In the genomic region with DNA sequence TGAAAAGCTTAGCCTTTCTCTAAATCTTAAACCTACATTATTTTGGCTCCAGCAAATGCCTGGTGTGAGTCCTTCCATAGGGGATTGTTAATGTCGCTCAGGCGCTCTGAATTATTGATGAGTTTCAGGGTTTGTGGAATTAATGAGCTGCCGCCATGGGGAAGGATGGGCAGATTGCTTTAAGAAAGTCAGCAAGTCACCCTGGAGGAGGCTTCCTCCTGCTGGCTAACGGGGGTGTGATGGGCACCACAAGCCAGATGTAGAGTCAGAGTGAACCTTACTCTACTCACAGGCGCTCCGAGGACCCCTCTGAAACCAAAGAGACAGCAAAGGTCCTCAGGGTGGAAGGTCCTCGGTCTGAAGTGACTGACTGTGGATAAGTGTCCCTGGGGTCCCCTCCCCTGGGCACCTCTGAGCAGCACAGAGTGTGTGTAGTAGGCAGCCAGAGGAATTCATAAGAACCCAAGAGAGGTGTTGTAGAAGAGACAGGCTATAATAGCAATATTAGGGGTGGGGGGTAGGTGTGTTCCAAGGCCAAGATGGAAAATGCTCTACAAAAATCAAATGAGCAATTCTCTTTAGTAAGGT, we compare ENCODE assay signal across 18 mouse cellular contexts.
DNase-seq lines count a peak whose midpoint lies in the region; ATAC-seq and TF ChIP-seq lines count a peak whose summit lies in the region.
"Had no signal": no experiment of that assay in that cellular context is flagged by ENCODE, and none has a peak within 500 bp of the region (broad histone marks: within the 10 kb centered on the region; RNA-seq: fewer than 3 reads in every experiment).

No protein-coding gene starts in this region.

- H3K4me1 ChIP-seq in hindbrain, embryonic 10.5 days (replicated peaks) = peaks cover 32% of the 10 kb centered on the region
- H3K4me1 ChIP-seq in hindbrain, postnatal 0 days (ENCODE audit: insufficient read depth, low read length) = peaks cover 5% of the 10 kb centered on the region; the same call in 1 of the 2 replicates
- peaks cover 15% of the 10 kb centered on the region for H3K4me1 ChIP-seq in forebrain, embryonic 15.5 days
- peaks cover 20% of the 10 kb centered on the region for H3K4me1 ChIP-seq in midbrain, embryonic 12.5 days
- peaks cover 13% of the 10 kb centered on the region; the same call in 1 of the 2 replicates for H3K4me1 ChIP-seq in neural tube, embryonic 14.5 days (ENCODE audit: control insufficient read depth, insufficient read depth, low read length)

- ATAC-seq in hindbrain, postnatal 0 days = no peak
- no peak; the same call in 1 of the 2 replicates for ATAC-seq in forebrain, embryonic 15.5 days (replicated peaks)
- ATAC-seq in midbrain, embryonic 12.5 days (ENCODE audit: low FRiP score, low read depth) = peak; percentile 65
- ATAC-seq in neural tube, embryonic 14.5 days (ENCODE audit: low read depth) = peak; percentile 47
- ATAC-seq: liver, postnatal 0 days had no signal

- H3K9ac ChIP-seq in hindbrain, postnatal 0 days (replicated peaks; ENCODE audit: low read length) = no peak overlapping the region
- H3K9ac ChIP-seq in forebrain, embryonic 15.5 days (replicated peaks) = no peak overlapping the region
- H3K9ac ChIP-seq in midbrain, embryonic 12.5 days (replicated peaks) = no peak overlapping the region
- H3K9ac ChIP-seq in neural tube, embryonic 14.5 days (replicated peaks; ENCODE audit: low read depth, low read length) = no peak overlapping the region
- H3K9ac ChIP-seq: embryonic facial prominence, embryonic 15.5 days; limb, embryonic 15.5 days; liver, postnatal 0 days had no signal

- peaks cover 18% of the 10 kb centered on the region; the same call in 1 of the 2 replicates for H3K36me3 ChIP-seq in hindbrain, embryonic 10.5 days
- no peaks in the 10 kb centered on the region for H3K36me3 ChIP-seq in hindbrain, postnatal 0 days (ENCODE audit: insufficient read depth, low read length)
- H3K36me3 ChIP-seq in forebrain, embryonic 15.5 days = peaks cover 6% of the 10 kb centered on the region; the same call in 1 of the 2 replicates
- peaks cover 8% of the 10 kb centered on the region; the same call in 1 of the 2 replicates for H3K36me3 ChIP-seq in midbrain, embryonic 12.5 days
- H3K36me3 ChIP-seq in neural tube, embryonic 14.5 days (ENCODE audit: control insufficient read depth, insufficient read depth, low read length) = no peaks in the 10 kb centered on the region
- H3K36me3 ChIP-seq: embryonic facial prominence, embryonic 15.5 days; limb, embryonic 15.5 days had no signal

- no peak overlapping the region for H3K4me2 ChIP-seq in hindbrain, postnatal 0 days (ENCODE audit: low read depth, low read length)
- H3K4me2 ChIP-seq in forebrain, embryonic 15.5 days (replicated peaks) = no peak overlapping the region
- no peak overlapping the region; the same call in 1 of the 2 replicates for H3K4me2 ChIP-seq in midbrain, embryonic 12.5 days (replicated peaks)
- H3K4me2 ChIP-seq in neural tube, embryonic 14.5 days (ENCODE audit: low read depth, low read length) = no peak overlapping the region
- H3K4me2 ChIP-seq: embryonic facial prominence, embryonic 15.5 days; limb, embryonic 15.5 days had no signal

- no peaks in the 10 kb centered on the region for H3K27me3 ChIP-seq in hindbrain, embryonic 10.5 days (ENCODE audit: insufficient read depth, poor library complexity, severe bottlenecking)
- H3K27me3 ChIP-seq in hindbrain, postnatal 0 days (ENCODE audit: insufficient read depth, low read length) = no peaks in the 10 kb centered on the region
- no peaks in the 10 kb centered on the region for H3K27me3 ChIP-seq in forebrain, embryonic 15.5 days
- H3K27me3 ChIP-seq in midbrain, embryonic 12.5 days = no peaks in the 10 kb centered on the region
- H3K27me3 ChIP-seq in neural tube, embryonic 14.5 days (ENCODE audit: control insufficient read depth, insufficient read depth, low read length) = no peaks in the 10 kb centered on the region
- H3K27me3 ChIP-seq: embryonic facial prominence, embryonic 15.5 days; limb, embryonic 15.5 days had no signal

- no peak for TF ChIP-seq CTCF in hindbrain, postnatal 0 days (IDR thresholded peaks at IDR 0.05; ENCODE audit: low read depth)

- peak overlapping the region; percentile 72 for H3K27ac ChIP-seq in hindbrain, embryonic 10.5 days
- H3K27ac ChIP-seq in hindbrain, postnatal 0 days = no peak overlapping the region
- H3K27ac ChIP-seq in forebrain, embryonic 15.5 days (replicated peaks) = peak overlapping the region; percentile 42
- H3K27ac ChIP-seq in midbrain, embryonic 12.5 days (replicated peaks) = peak overlapping the region; percentile 54
- peak overlapping the region; percentile 8; the same call in 1 of the 2 replicates for H3K27ac ChIP-seq in neural tube, embryonic 14.5 days (ENCODE audit: low read depth, low read length)
- H3K27ac ChIP-seq: embryonic facial prominence, embryonic 15.5 days; gastrocnemius, adult 2 months; limb, embryonic 15.5 days had no signal

- no peak overlapping the region for H3K4me3 ChIP-seq in hindbrain, embryonic 10.5 days
- H3K4me3 ChIP-seq in hindbrain, postnatal 0 days (ENCODE audit: low read length) = no peak overlapping the region
- H3K4me3 ChIP-seq in forebrain, embryonic 15.5 days = no peak overlapping the region
- no peak overlapping the region for H3K4me3 ChIP-seq in midbrain, embryonic 12.5 days
- H3K4me3 ChIP-seq in neural tube, embryonic 14.5 days (ENCODE audit: low read depth, low read length) = no peak overlapping the region
- H3K4me3 ChIP-seq: embryonic facial prominence, embryonic 15.5 days; gastrocnemius, adult 2 months; limb, embryonic 15.5 days had no signal

- no peak for DNase-seq in hindbrain, embryonic 10.5 days (ENCODE audit: low spot score)
- no peak for DNase-seq in hindbrain, postnatal 0 days (ENCODE audit: low spot score)
- DNase-seq in natural killer cell, adult 2 months (ENCODE audit: low spot score in 2 of 2) = no peak
- no peak for DNase-seq in adrenal gland, postnatal 36 days
- no peak for DNase-seq in thymus, postnatal 0 days (ENCODE audit: low spot score)
- DNase-seq: adrenal gland, adult 8-10 months; cerebellum, adult 2 months; gastrocnemius, adult 2 months; heart, adult 11 months; kidney, adult 18-20 months; kidney, postnatal 10 days; liver, postnatal 0 days; right cerebral cortex, adult 18-20 months had no signal

- 63% methylated on average over 7 of the region's 7 CpGs for WGBS in hindbrain, embryonic 10.5 days
- WGBS in hindbrain, postnatal 0 days = 55% methylated on average over 7 of the region's 7 CpGs
- WGBS in forebrain, embryonic 15.5 days = 60% methylated on average over 7 of the region's 7 CpGs
- WGBS in midbrain, embryonic 12.5 days = 39% methylated on average over 7 of the region's 7 CpGs
- WGBS in neural tube, embryonic 14.5 days = 31% methylated on average over 7 of the region's 7 CpGs

- H3K9me3 ChIP-seq in hindbrain, embryonic 10.5 days = no peaks in the 10 kb centered on the region
- no peaks in the 10 kb centered on the region for H3K9me3 ChIP-seq in hindbrain, postnatal 0 days (ENCODE audit: low read length)
- no peaks in the 10 kb centered on the region for H3K9me3 ChIP-seq in forebrain, embryonic 15.5 days
- H3K9me3 ChIP-seq in midbrain, embryonic 12.5 days = no peaks in the 10 kb centered on the region
- no peaks in the 10 kb centered on the region for H3K9me3 ChIP-seq in neural tube, embryonic 14.5 days (ENCODE audit: control insufficient read depth, low read length)
- H3K9me3 ChIP-seq: embryonic facial prominence, embryonic 15.5 days; limb, embryonic 15.5 days had no signal

Comparison
In these comparisons a context has a peak if more than half of its experiments do, and no peak if none do; other contexts are left out.
1. ATAC-seq: peak in midbrain, embryonic 12.5 days (single experiment) and neural tube, embryonic 14.5 days (single experiment); none in hindbrain, postnatal 0 days (single experiment) and forebrain, embryonic 15.5 days (single experiment).